Mouse (Mus musculus): Measurements from ENCODE around the gene Cybrd1.

DNA sequence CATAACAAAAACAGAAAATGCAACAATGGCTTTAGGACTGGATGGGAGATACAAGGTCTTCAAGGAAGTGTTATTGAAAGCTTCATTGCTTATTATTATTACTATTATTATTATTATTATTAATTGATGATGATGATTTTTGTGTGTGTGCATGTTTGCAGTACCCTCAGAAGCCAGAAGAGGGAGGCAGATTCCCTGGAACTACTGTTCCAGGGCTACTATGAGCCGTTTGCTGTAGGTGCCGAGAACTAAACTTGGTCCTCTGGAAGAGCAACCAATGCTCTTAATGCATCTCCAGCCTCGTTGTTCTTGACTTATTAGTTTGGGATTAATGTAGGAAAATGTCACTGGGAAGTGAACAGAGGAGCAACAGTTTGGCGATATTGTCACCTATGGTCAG, 34.4 kb downstream of the Cybrd1 start:
- TF ChIP-seq CTCF (IDR thresholded peaks at IDR 0.05; ENCODE audit: low read depth, low read length) (no peak), POLR2A (IDR thresholded peaks at IDR 0.05; ENCODE audit: borderline replicate concordance, low read depth, low read length) (no peak)
